Mouse (Mus musculus) gastrocnemius, postnatal 36 days (tissue): ENCODE measurements around the gene Jdp2. TPM values are rescaled to one million over a fixed set of nuclear protein-coding genes. Genes with fewer than 3 reads are reported as not detected.
A peak's percentile ranks its signal among the peaks of the same experiment; 100 is the strongest.
"Not testable (repeated sequence)": the region's sequence is repeated elsewhere in the genome, so short reads cannot be mapped to it uniquely, and the experiment has no call there.

Experiments
- DNase-seq, 2 experiments: peaks; one replicate each; pipeline ENCODE4 v3.0.0; 2022
- intact Hi-C: fragments of 180-260 bp; cut with DNase I; formaldehyde crosslinking; loops from one replicate; pipeline ENCODE4 v1.15.1; 2025
- total RNA-seq, 2 experiments: library from RNA; stranded (reverse); gene quantifications; 2 replicates each; pipeline ENCODE4 v1.2.3; 2021

Gene Jdp2
- total RNA-seq, 2 experiments from 2014 or later, result 4.6 to 4.9 TPM

DNA sequence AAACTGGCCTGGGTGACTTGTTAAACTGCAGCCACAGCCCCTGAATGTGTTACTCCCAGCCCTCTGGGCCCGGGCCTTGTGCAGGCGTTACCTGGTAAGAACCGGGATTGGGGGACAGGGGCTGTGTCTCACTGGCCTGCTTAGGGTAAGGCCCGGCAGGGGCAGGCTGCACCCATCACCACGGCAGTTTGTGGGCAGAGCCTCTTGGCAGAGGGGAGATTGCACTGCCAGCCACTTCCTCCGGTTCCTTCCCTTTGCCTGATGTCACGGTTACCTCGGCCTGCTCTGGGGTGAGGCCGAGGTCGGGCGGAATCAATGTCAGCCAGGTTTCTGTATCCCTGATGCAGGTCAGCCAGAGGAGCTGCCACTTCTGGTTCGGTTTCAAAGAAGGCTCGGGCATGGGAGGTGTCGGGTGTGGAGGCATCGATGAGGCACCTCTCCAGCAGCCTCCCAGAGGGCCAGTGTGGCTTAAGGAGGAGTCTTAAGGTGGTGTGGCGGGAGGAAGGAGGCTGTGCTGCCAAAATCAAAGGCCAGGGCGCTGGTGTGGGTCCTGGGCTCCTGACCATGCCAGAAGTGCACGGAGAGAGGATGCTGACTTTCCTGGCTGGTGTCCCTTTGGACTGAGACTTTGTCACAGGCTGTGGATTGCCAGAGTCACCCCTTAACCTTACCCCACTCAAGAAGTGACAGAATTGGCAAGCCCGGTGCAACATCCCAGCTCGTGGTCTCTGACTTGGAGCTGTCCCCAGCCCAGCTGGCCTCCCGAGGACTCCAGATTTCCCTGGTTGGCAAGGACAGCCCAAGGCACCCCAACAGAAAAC lies 31.0 kb downstream of the Jdp2 start:
- peak in 1 of 2 experiments; percentile 32 for DNase-seq
- intact Hi-C loops, result no loop called here

DNA sequence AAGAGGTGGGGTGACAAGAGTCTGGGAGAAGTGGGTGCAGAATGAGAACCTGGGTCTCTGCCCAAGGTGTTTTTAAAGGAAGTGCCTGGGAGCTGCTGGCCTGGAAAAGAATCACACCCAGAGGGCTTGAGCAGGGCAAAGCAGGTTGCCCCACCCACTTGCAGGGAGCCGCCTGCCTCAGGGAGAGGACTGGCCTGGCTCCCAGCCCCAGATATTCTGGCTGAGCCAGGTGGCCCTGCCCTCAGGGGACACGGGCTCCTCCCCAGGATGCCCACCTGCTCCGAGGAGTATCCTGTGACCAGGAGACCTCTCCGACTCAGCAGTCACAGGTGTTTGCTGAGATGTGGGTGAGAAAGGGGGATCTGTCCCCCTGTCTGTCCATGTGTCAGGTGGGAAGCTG lies 32.4 kb downstream of the Jdp2 start:
- no peak for DNase-seq
- intact Hi-C loops, result no loop called here

DNA sequence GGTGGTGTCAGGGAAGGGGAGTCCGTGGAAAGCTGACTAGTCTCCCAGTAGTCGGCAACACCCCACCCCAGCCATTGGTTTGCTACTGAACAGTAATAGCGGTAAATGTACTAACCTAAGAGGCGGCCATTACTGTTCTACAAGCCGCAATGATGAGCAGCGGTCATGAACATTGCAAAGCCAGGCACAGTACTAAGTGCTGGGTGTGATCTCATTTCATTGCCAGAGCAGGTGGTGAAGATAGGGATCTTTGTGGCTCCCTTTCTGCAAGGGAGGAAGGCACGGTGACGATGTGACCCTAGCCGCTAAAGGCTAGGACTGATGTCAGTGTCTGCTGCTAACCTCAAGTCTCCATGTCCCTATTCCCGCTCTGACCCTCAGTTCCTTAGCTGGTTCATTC lies 33.5 kb downstream of the Jdp2 start:
- intact Hi-C loops, result no loop called here
- no peak for DNase-seq

DNA sequence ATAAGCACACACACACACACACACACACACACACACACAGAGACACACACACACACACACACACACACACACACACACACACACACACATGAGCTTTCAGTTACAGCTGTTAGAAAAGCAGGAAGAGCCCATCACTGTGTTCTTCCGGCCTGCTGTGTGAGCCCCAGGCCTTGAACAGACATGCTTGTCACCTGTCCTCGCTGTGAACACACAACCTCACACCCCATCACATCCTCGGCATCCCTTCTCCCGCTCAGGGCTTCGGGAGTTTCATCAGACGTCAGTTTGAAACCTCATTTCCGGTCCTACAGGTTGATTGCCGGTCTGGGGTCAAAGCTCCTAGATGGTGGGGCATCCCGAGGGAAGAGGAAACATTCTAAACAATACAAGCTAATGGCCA lies 39.1 kb downstream of the Jdp2 start:
- DNase-seq, result no peak
- intact Hi-C loops, result no loop called here

DNA sequence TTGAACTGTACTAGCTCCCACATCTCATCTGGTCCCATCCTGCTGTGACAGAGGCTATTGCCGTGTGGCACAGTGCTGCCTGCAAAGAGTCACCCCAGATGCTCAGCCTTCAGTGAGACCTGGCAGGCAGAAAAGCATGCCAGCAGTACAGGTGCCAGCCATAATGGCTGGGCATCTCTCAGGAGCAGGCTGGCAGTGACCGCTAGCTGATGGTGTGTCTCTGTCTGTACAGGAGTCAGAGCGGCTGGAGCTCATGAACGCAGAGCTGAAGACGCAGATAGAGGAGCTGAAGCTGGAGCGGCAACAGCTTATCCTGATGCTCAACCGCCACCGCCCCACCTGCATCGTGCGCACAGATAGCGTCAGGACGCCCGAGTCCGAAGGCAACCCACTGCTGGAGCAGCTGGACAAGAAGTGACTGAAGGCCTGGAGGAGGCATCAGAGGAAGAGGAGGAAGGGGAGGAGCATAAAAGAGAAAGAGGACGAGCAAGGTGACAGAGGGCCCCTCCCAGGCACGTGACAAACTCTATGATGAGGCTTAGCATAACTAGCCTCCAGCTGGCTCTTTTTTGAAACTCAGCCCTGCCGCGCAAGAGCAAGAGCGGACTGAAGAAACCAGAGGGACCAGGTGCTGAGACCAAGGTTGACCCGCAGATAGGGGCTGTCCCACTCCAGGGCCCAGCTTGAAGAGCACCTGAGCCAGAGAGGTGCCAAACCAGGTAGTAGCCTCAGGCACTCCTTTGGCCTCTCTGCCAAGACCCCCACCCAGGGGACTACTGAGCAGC lies 39.9 kb downstream of the Jdp2 start:
- DNase-seq, result no peak
- intact Hi-C loops, result no loop called here

DNA sequence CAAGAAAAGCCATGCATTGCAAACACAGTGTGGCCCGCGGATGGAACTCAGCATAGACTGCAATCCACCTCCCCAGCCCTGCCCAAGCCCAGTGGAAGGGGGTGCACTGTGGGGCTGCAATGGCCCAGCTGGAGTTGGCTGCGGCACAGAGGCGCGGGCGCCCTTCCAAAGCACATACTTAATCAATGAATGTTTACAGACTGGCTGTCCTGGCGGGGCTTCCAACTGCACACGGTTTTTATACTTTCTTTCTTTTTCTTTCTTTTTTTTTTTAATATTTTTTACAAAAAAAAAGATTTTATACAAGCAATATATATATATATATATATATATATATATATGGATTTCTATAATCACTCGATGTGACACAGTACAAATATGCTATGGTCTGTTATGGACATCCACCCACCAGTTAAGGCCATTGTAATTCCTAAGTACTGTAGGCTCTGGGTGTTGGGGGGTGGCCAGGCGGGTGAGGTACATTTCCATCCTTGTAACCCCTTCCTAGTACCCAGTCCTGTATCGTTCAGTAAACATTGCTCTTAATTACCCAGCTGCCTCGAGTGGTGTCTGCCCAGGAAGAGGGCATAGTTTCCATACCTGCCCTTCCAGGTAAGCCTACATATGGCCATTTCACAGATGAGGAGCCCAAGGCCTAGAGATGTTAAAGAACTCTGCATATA lies 40.6 kb downstream of the Jdp2 start:
- intact Hi-C loops, result loop anchor here (5.0 kb wide), 1 partner anchor 42 kb away; the partner anchor contains the start of gene Jdp2
- DNase-seq, result peak; percentile 53 to 54

DNA sequence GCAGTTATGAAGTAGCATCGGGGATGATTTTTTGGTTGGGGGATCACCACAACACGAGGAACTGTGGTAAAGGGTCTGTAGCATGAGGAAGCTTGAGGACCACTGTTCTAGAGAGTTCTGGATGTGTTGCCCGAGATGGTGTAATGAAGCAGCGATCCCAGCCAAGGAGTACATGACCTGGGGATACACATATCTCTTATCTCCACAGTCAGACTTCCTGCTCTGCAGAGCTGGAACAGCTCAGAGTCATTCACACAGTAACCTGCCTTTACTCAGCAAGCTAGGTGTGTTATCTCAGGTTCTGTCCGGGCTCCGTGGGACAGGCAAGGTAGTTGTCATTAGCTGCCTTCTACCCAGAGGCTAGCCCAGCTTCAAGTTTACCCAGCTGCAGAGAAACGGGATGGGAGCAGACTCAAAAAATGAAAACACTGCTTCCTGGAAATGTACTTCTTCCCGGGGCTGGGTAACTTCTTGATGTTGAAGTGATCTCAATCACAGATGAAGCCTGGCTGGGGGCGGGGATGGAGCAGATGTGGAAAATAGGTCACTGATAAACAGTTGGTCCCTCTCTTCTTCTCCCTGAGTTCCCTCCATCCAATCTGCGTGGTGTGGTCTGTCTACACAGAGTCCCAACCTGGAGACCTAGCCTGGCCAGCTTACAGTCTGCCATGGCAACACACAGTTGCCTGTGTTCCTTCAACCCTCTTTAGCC lies 42.2 kb downstream of the Jdp2 start:
- no peak for DNase-seq
- intact Hi-C loops, result loop anchor here (5.0 kb wide), 1 partner anchor 44 kb away; the partner anchor contains the start of gene Jdp2

DNA sequence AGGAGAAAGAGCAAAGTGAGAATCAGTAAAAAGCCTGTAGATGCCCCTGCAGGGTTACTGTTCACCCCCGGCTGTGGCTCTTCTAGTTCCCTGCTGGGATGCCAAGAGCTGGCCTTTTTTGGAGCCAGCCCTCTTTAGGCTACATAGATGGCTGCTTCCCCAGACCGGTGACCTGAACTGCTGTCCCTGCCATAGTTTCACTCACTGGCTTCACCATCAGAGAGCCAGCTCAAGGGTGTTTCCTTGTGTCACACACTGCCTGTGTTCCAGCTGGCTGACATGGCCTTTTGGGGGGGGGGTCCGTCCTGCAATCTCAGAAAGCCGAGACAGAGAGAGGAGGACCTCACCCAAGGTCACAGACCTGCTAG lies 42.7 kb downstream of the Jdp2 start:
- intact Hi-C loops, result loop anchor here (5.0 kb wide), 1 partner anchor 44 kb away; the partner anchor contains the start of gene Jdp2
- no peak for DNase-seq

DNA sequence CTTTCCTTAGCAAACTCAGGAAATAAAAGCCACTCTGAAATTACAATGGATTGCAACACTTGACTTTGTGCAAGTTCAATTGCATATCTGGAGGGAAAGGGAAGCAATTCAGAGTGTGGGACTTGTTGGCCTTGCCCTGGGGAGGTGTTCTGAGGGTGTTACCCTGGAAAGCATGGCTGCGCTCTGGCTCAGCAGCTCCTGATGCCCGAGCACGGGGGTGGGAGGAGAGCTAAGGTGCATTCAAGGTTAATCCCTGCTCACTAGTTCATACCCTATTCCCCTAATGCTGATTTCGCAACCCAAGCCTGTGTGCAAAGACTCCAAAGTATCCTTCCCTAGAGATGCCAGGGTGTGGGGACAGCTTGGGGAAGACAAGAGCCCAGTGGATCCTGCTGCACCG lies 44.9 kb downstream of the Jdp2 start:
- intact Hi-C loops, result loop anchor here (5.0 kb wide), 1 partner anchor 46 kb away; the partner anchor contains the start of gene Jdp2
- DNase-seq, result no peak

DNA sequence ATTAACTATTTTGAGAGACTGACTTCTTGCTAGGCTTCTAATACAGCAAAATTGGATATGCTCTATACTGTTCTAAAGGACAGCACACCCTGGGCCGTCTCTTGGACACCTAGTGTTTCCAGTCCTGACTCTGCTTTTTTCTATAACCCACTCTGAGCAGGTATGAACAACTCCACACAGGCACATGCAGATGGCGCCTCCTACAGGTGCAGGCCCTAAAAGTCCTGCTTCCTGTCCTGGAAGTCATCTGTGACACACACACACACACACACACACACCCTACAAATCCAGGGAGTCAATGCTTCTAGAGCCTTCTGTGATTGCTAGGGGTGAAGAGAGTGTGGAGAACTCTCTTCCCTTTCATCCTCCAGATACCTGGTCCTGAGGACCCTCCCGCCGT lies 46.8 kb downstream of the Jdp2 start:
- DNase-seq, result peak in 1 of 2 experiments; percentile 32
- intact Hi-C loops, result loop anchor here (2.0 kb wide), 1 partner anchor 137 kb away; no protein-coding TSS in a partner anchor

DNA sequence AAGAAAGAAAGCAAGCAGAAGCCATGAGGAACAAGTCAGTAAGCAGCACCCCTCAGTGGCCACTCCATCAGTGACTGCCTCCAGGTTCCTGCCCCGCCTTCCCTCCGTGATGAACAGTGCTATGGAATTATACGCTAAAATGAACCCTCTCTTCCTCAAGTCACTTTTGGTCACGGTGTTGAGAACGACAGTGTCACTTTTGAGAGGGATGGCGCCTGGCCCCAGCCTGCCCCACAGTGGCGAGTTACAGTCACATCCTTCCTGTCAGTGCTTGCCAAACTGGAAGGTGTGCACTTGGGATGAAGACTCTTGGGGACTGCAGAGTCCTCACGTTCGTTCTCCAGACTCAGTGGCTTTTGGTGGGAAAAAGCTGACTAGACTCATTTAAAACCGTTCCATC lies 48.5 kb downstream of the Jdp2 start:
- intact Hi-C loops, result loop anchor here (2.0 kb wide), 1 partner anchor 139 kb away; no protein-coding TSS in a partner anchor
- DNase-seq, result no peak

DNA sequence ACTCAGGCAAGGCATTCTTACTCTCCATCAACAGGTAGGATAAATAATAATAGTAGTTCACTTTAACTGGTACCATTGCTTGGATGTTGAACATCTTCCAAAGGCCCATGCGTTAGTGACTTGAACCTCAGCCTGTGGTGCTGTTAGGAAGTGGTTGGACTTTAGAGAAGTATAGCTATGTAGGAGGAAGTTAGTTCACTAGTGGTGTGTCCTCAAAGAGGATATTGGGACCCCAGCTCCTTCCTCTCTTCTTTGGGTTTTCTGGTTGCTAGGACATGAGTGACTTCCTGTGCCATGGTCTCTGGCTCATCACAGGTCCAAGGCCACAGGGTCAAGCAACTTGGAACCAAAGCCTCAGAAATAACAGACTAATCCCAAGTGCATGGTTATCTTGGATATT lies 49.1 kb downstream of the Jdp2 start:
- DNase-seq, result no peak
- intact Hi-C loops, result loop anchor here (2.0 kb wide), 1 partner anchor 139 kb away; no protein-coding TSS in a partner anchor

DNA sequence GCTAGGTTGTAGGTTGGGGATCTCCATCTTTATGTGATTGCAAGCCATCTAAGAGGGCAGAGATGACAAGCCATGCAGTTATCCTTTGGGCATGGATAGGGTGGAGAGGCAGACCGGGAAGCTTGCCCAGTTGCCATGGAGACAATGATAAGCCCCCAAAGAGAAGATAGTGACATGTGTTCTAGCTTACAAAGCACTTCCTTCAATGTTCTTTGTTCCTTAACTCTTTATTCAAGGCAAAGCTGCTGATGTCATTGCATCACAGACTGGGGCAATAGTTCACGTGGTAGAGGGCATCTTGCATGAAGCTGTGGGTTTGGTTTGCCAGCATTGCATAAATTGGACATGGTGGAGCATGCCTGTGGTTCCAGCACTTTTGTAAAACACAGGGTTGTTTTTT lies 60.5 kb downstream of the Jdp2 start:
- DNase-seq, result no peak
- intact Hi-C loops, result no loop called here

DNA sequence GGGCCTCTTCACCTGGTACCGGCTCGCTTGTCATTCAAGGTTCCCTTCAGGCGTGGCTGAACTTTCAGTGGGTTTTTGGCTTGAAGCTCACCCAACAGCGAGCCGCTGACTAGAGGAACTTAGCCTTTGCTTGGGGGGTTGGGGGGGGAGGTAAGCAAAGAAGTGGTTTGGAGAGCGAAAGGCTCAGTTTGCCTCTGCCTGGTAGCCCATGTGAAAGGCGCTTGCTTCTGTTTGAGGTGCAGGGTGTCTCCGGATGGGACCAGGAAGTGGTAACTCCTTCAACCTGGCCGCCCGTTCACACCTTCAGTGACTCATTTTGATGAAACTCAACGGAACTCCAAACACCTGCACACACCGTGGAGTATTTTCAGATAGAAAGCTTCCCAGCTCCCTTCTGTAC lies 62.0 kb downstream of the Jdp2 start:
- intact Hi-C loops, result loop anchor here (5.0 kb wide), 1 partner anchor 319 kb away; no protein-coding TSS in a partner anchor
- DNase-seq, result no peak

DNA sequence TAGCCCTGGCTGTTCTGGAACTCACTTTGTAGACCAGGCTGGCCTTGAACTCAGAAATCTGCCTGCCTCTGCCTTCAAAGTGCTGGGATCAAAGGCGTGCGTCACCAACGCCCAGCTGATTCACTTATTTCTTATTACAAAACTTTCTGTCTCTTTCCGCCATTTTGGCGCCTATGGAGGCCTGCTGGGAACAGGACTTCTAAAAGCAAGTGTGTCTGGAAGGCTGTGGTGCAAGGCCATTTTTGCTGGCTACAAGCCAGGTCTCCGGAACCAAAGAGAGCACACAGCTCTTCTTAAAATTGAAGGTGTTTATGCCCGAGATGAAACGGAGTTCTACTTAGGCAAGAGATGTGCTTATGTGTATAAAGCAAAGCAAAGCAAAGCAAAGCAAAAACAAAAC lies 63.4 kb downstream of the Jdp2 start:
- intact Hi-C loops, result loop anchor here (2.0 to 5.0 kb wide), 2 partner anchors 165 to 320 kb away; no protein-coding TSS in a partner anchor
- not testable (repeated sequence) for DNase-seq

DNA sequence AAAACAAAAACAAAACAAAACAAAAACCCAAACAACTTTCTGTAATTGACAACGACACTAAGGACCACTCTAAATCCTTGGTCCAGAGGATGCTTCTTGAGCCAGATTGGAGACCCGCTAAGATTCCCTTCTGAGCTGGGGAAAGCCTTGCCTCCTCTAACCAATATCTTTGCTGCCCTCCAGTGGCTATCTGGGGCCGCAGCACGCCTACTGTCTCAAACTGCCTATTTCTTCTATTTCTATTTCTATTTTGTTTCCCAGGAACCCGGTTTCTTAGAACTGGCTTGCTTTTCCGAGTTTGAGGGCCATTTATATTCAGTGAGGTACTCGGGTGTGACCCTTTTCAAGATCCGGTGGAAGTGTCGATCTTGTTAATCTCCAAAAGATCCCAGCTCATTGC lies 64.1 kb downstream of the Jdp2 start:
- DNase-seq, result peak; percentile 55 to 64
- intact Hi-C loops, result loop anchor here (1.0 to 5.0 kb wide), 3 partner anchors 155 to 321 kb away; no protein-coding TSS in a partner anchor

DNA sequence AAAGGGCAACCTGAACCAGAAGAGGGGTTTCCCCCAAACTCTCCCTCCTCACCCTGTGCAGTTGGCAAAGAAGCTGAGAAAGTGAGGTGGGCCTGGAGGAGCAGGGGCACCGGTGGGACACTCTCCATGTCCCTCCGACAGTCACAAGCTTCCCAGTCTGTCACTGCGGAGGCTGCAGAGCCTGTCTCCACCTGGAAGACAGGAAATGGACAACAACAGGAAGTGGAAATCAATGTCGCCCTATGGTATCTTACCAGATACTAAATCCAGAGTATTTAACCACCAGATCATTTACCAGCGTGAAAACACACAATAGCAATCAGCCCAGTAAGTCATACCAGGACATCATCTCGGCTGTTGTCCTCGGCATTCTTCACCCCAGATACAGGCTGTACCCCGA lies 67.3 kb downstream of the Jdp2 start:
- DNase-seq, result no peak
- intact Hi-C loops, result no loop called here

DNA sequence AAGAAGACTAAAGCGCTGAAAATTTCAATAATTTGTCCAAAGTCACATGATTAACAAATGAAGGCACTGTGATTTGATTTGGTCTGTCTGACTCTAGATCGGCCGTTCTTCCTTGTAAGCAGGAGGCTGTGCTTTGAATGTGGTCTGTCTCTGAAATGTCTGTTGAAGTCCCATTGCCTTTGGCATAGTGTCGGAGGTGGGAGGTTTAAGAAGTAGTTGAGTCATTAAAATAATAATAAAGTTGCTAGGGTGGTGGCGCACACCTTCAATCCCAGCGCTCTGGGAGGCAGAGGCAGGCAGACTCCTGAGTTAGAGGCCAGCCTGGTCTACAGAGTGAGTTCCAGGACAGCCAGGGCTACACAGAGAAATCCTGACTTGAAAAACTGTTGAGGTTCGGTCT lies 68.2 kb downstream of the Jdp2 start:
- intact Hi-C loops, result no loop called here
- DNase-seq, result no peak

DNA sequence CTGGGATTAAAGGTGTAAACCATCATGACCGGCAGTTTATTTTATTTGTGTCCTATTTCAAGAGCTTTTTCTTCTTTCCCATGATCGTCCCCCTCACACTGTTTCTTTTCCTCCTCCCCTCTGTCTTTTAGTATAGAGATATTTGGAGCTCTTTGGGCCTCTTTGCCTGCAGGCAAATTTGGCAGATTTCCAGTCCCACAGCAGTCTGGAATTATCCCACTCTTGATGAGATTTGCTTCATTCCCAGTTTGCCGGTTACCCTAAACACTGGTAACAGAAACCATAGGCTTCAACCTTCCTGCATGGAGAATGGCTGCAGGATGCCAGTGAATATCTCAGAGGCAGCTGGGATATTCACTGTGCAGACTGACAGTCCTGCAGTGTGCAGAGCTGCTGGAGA lies 69.9 kb downstream of the Jdp2 start:
- no peak for DNase-seq
- intact Hi-C loops, result no loop called here

DNA sequence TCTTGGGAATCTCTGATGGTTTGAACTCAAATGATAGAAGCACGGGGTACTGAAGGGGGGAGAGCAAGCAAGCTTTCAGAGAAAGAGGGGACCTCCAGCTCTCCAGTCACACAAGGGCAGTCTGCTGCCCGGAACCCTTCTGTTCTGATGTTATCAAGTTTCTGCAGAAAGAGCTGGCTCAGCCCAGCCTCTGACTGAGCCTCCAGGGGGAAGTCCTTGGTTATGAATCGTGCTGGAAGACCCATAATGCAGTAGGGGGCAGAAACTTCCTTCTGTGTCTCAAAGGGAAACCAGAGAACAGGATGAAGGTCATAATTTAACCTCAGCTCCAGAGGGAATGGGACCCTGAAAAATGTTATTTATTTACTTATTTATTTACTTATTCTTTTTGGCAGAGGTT lies 71.3 kb downstream of the Jdp2 start:
- no peak for DNase-seq
- intact Hi-C loops, result no loop called here
